Mouse (Mus musculus): ENCODE measurements around the gene Olfr1425. TPM values are rescaled to one million over a fixed set of nuclear protein-coding genes. Genes with fewer than 3 reads are reported as not detected.
"Not testable (repeated sequence)": the region's sequence is repeated elsewhere in the genome, so short reads cannot be mapped to it uniquely, and the experiment has no call there.

The Olfr1425 gene
- polyA plus RNA-seq, 1 experiment from 2014 or later, result not detected

GRCm38 (mm10) chr19:12067806-12068205 lies 9.7 kb downstream of the Olfr1425 start:
- not testable (repeated sequence) for H3K9me3 ChIP-seq (ENCODE audit: control insufficient read depth, low read length); H3K4me3 ChIP-seq (ENCODE audit: low read depth, low read length); H3K27me3 ChIP-seq (ENCODE audit: control insufficient read depth, insufficient read depth, low read length); H3K4me1 ChIP-seq (ENCODE audit: control insufficient read depth, insufficient read depth, low read length); H3K4me2 ChIP-seq; H3K9ac ChIP-seq (ENCODE audit: low read length); DNase-seq (ENCODE audit: low spot score, missing footprints); H3K36me3 ChIP-seq (ENCODE audit: control insufficient read depth, insufficient read depth, low read length); ATAC-seq (ENCODE audit: low FRiP score); H3K27ac ChIP-seq (ENCODE audit: low read depth, low read length)
- WGBS, result 83% methylated on average over 1 of the region's 1 CpGs

GRCm38 (mm10) chr19:12062582-12062981 lies 14.9 kb downstream of the Olfr1425 start, which contains the start of gene Olfr1424:
Gene Olfr1424 (minus strand): TSS chr19:12062682.
- WGBS, result 86% methylated on average over 1 of the region's 1 CpGs
- not testable (repeated sequence) for H3K9ac ChIP-seq (ENCODE audit: low read length); DNase-seq (ENCODE audit: low spot score, missing footprints); H3K27me3 ChIP-seq (ENCODE audit: control insufficient read depth, insufficient read depth, low read length); H3K9me3 ChIP-seq (ENCODE audit: control insufficient read depth, low read length); H3K4me3 ChIP-seq (ENCODE audit: low read depth, low read length); H3K4me2 ChIP-seq; ATAC-seq (ENCODE audit: low FRiP score); H3K36me3 ChIP-seq (ENCODE audit: control insufficient read depth, insufficient read depth, low read length); H3K27ac ChIP-seq (ENCODE audit: low read depth, low read length); H3K4me1 ChIP-seq (ENCODE audit: control insufficient read depth, insufficient read depth, low read length)

- 91% methylated on average over 5 of the region's 5 CpGs for WGBS
- no peak for ATAC-seq (ENCODE audit: low FRiP score)
- no peaks in the 10 kb centered on the region for H3K36me3 ChIP-seq (ENCODE audit: control insufficient read depth, insufficient read depth, low read length)
- no peak overlapping the region for H3K4me2 ChIP-seq
- H3K27me3 ChIP-seq (ENCODE audit: control insufficient read depth, insufficient read depth, low read length), result no peaks in the 10 kb centered on the region
- H3K27ac ChIP-seq (ENCODE audit: low read depth, low read length), result no peak overlapping the region
- H3K9ac ChIP-seq (ENCODE audit: low read length), result no peak overlapping the region
- no peaks in the 10 kb centered on the region for H3K4me1 ChIP-seq (ENCODE audit: control insufficient read depth, insufficient read depth, low read length)
- no peak for DNase-seq (ENCODE audit: low spot score, missing footprints)
- no peaks in the 10 kb centered on the region for H3K9me3 ChIP-seq (ENCODE audit: control insufficient read depth, low read length)
- no peak overlapping the region for H3K4me3 ChIP-seq (ENCODE audit: low read depth, low read length)
Observed at GRCm38 (mm10) chr19:12043163-12043562, 34.4 kb downstream of the Olfr1425 start.

GRCm38 (mm10) chr19:12041217-12041616 lies 36.3 kb downstream of the Olfr1425 start, which contains the start of gene Olfr1423:
Gene Olfr1423 (minus strand): TSS chr19:12041317.
- H3K9ac ChIP-seq (ENCODE audit: low read length), result no peak within 1 kb of the TSS
- H3K4me3 ChIP-seq (ENCODE audit: low read depth, low read length), result no peak within 1 kb of the TSS
- H3K27me3 ChIP-seq (ENCODE audit: control insufficient read depth, insufficient read depth, low read length), result no peaks in the 10 kb centered on the region
- no peaks in the 10 kb centered on the region for H3K4me1 ChIP-seq (ENCODE audit: control insufficient read depth, insufficient read depth, low read length)
- no peak within 1 kb of the TSS for H3K4me2 ChIP-seq
- no peaks in the 10 kb centered on the region for H3K9me3 ChIP-seq (ENCODE audit: control insufficient read depth, low read length)
- H3K36me3 ChIP-seq (ENCODE audit: control insufficient read depth, insufficient read depth, low read length), result no peaks in the 10 kb centered on the region
- no peak for ATAC-seq (ENCODE audit: low FRiP score)
- no peak within 1 kb of the TSS for H3K27ac ChIP-seq (ENCODE audit: low read depth, low read length)
- WGBS, result 61% methylated on average over 2 of the region's 2 CpGs
- DNase-seq (ENCODE audit: low spot score, missing footprints), result no peak

- H3K36me3 ChIP-seq (ENCODE audit: control insufficient read depth, insufficient read depth, low read length), result no peaks in the 10 kb centered on the region
- no peaks in the 10 kb centered on the region for H3K27me3 ChIP-seq (ENCODE audit: control insufficient read depth, insufficient read depth, low read length)
- no peak for ATAC-seq (ENCODE audit: low FRiP score)
Observed at GRCm38 (mm10) chr19:12037727-12038126, 39.8 kb downstream of the Olfr1425 start.

GRCm38 (mm10) chr19:12026606-12027005 lies 50.9 kb downstream of the Olfr1425 start:
- Histone ChIP-seq H3K9ac (ENCODE audit: low read length) (no peak overlapping the region), H3K9me3 (ENCODE audit: control insufficient read depth, low read length) (no peaks in the 10 kb centered on the region), H3K36me3 (ENCODE audit: control insufficient read depth, insufficient read depth, low read length) (no peaks in the 10 kb centered on the region), H3K27me3 (ENCODE audit: control insufficient read depth, insufficient read depth, low read length) (no peaks in the 10 kb centered on the region), H3K4me2 (no peak overlapping the region), H3K27ac (ENCODE audit: low read depth, low read length) (no peak overlapping the region), H3K4me3 (ENCODE audit: low read depth, low read length) (no peak overlapping the region), H3K4me1 (ENCODE audit: control insufficient read depth, insufficient read depth, low read length) (no peaks in the 10 kb centered on the region)
- DNase-seq (ENCODE audit: low spot score, missing footprints) (no peak), ATAC-seq (ENCODE audit: low FRiP score) (no peak)
- WGBS, result 87% methylated on average over 2 of the region's 2 CpGs

More at GRCm38 (mm10) chr19:12037727-12038126, 39.8 kb downstream of the Olfr1425 start:
- no peaks in the 10 kb centered on the region for H3K4me1 ChIP-seq (ENCODE audit: control insufficient read depth, insufficient read depth, low read length)
- no peak for DNase-seq (ENCODE audit: low spot score, missing footprints)
- H3K4me2 ChIP-seq, result no peak overlapping the region
- no peak overlapping the region for H3K4me3 ChIP-seq (ENCODE audit: low read depth, low read length)
- H3K9me3 ChIP-seq (ENCODE audit: control insufficient read depth, low read length), result no peaks in the 10 kb centered on the region
- H3K9ac ChIP-seq (ENCODE audit: low read length), result no peak overlapping the region
- H3K27ac ChIP-seq (ENCODE audit: low read depth, low read length), result no peak overlapping the region

GRCm38 (mm10) chr19:12025333-12025732 lies 52.2 kb downstream of the Olfr1425 start:
- Histone ChIP-seq H3K4me2 (no peak overlapping the region), H3K4me1 (ENCODE audit: control insufficient read depth, insufficient read depth, low read length) (no peaks in the 10 kb centered on the region), H3K9me3 (ENCODE audit: control insufficient read depth, low read length) (no peaks in the 10 kb centered on the region), H3K27me3 (ENCODE audit: control insufficient read depth, insufficient read depth, low read length) (no peaks in the 10 kb centered on the region), H3K36me3 (ENCODE audit: control insufficient read depth, insufficient read depth, low read length) (no peaks in the 10 kb centered on the region), H3K9ac (ENCODE audit: low read length) (no peak overlapping the region), H3K27ac (ENCODE audit: low read depth, low read length) (no peak overlapping the region), H3K4me3 (ENCODE audit: low read depth, low read length) (no peak overlapping the region)
- DNase-seq (ENCODE audit: low spot score, missing footprints) (no peak), ATAC-seq (ENCODE audit: low FRiP score) (no peak)
- 89% methylated on average over 3 of the region's 3 CpGs for WGBS

GRCm38 (mm10) chr19:12024149-12024548 lies 53.4 kb downstream of the Olfr1425 start:
- DNase-seq (ENCODE audit: low spot score, missing footprints) (no peak), ATAC-seq (ENCODE audit: low FRiP score) (no peak)
- 82% methylated on average over 4 of the region's 4 CpGs for WGBS
- H3K4me2 ChIP-seq, result no peak overlapping the region
- no peak overlapping the region for H3K9ac ChIP-seq (ENCODE audit: low read length)
- H3K4me3 ChIP-seq (ENCODE audit: low read depth, low read length), result no peak overlapping the region
- H3K4me1 ChIP-seq (ENCODE audit: control insufficient read depth, insufficient read depth, low read length), result peaks cover 1% of the 10 kb centered on the region; the same call in 1 of the 2 replicates
- H3K36me3 ChIP-seq (ENCODE audit: control insufficient read depth, insufficient read depth, low read length), result no peaks in the 10 kb centered on the region
- no peaks in the 10 kb centered on the region for H3K27me3 ChIP-seq (ENCODE audit: control insufficient read depth, insufficient read depth, low read length)
- no peak overlapping the region for H3K27ac ChIP-seq (ENCODE audit: low read depth, low read length)
- no peaks in the 10 kb centered on the region for H3K9me3 ChIP-seq (ENCODE audit: control insufficient read depth, low read length)

Measured in midbrain, embryonic 11.5 days (tissue).